Mouse (Mus musculus): ENCODE measurements around the gene Tex11. TPM values are rescaled to one million over a fixed set of nuclear protein-coding genes. Genes with fewer than 3 reads are reported as not detected.

Tex11 gene
- total and polyA plus RNA-seq, 3 experiments: not detected

DNA sequence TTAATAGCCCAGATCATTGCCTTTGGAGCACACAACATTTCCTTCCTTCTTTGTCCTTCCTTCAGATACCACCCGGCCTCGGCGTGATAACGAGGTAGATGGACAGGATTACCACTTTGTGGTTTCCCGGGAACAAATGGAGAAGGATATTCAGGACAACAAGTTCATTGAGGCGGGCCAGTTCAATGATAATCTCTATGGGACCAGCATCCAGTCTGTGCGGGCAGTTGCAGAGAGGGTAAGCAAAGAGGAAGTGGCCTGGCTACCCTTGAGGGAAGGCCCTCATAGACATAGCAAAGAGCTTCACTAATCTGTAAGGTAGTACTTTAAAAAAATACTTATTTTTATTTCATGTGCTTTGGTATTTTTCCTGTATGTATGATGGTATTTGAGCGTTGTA lies 245.3 kb downstream of the Tex11 start:
- TF ChIP-seq ETS1 (conservative IDR thresholded peaks at IDR 0.05; ENCODE audit: low read depth, low read length): no peak
- no peak overlapping the region for H3K4me3 ChIP-seq (replicated peaks in 1 of 3; ENCODE audit: low read depth in 2 of 3, low read length in 2 of 3, poor library complexity in 1 of 3)
- H3K27ac ChIP-seq (ENCODE audit: insufficient read depth, low read depth): no peak overlapping the region
- H3K36me3 ChIP-seq (replicated peaks in 1 of 2; ENCODE audit: control insufficient read depth in 1 of 2, insufficient read depth in 1 of 2, low read length in 1 of 2): peaks cover 17 to 78% of the 10 kb centered on the region in 2 experiments
- in situ Hi-C loops (cut with MboI; ENCODE audit: low pct_ligation_motif_present, low pct_unique_long_range_greater_than_20kb, low sequenced_read_pairs): no loop called here
- H3K4me2 ChIP-seq (ENCODE audit: insufficient read depth, low read depth, poor library complexity, severe bottlenecking): no peak overlapping the region
- no peak overlapping the region for H3K9ac ChIP-seq (ENCODE audit: insufficient read depth, low read depth)
- H3K79me2 ChIP-seq (replicated peaks; ENCODE audit: control insufficient read depth, extremely low read depth, insufficient read depth, poor library complexity, severe bottlenecking): no peaks in the 10 kb centered on the region
- dilution Hi-C loops (cut with MboI; ENCODE audit: extremely low pct_ligation_motif_present, extremely low pct_unique_long_range_greater_than_20kb, low sequenced_read_pairs): no loop called here
- no peak for DNase-seq (ENCODE audit: extremely low read depth)
- no peaks in the 10 kb centered on the region for H3K9me3 ChIP-seq (replicated peaks; ENCODE audit: low read length)
- H3K4me1 ChIP-seq (ENCODE audit: control insufficient read depth in 1 of 2, insufficient read depth in 2 of 2): peaks cover 4 to 7% of the 10 kb centered on the region in 2 experiments; a peak in 2 of 4 replicates
- no peaks in the 10 kb centered on the region for H3K27me3 ChIP-seq (replicated peaks)

- no peak overlapping the region for H3K4me2 ChIP-seq (ENCODE audit: insufficient read depth, low read depth, poor library complexity, severe bottlenecking)
- TF ChIP-seq UBTF (IDR thresholded peaks at IDR 0.05; ENCODE audit: low read depth, low read length) (no peak), EP300 (IDR thresholded peaks at IDR 0.05; ENCODE audit: low read length) (no peak), IRF4 (IDR thresholded peaks at IDR 0.05; ENCODE audit: low read depth, low read length) (no peak), JUND (conservative IDR thresholded peaks at IDR 0.05; ENCODE audit: low read depth, low read length) (no peak), PAX5 (IDR thresholded peaks at IDR 0.05; ENCODE audit: low read length) (no peak), ZC3H11A (IDR thresholded peaks at IDR 0.05; ENCODE audit: low read depth, low read length) (no peak), MEF2A (IDR thresholded peaks at IDR 0.05; ENCODE audit: borderline replicate concordance, low read depth, low read length) (no peak), MYC (IDR thresholded peaks at IDR 0.05; ENCODE audit: low read depth, low read length) (no peak), RAD21 (IDR thresholded peaks at IDR 0.05; ENCODE audit: low read depth, low read length) (no peak), MXI1 (IDR thresholded peaks at IDR 0.05; ENCODE audit: low read depth, low read length) (no peak), ZKSCAN1 (IDR thresholded peaks at IDR 0.05; ENCODE audit: borderline replicate concordance, low read depth, low read length) (no peak)
- no peaks in the 10 kb centered on the region for H3K9me3 ChIP-seq (replicated peaks; ENCODE audit: low read length)
- H3K4me1 ChIP-seq (ENCODE audit: control insufficient read depth in 1 of 2, insufficient read depth in 2 of 2): no peaks in the 10 kb centered on the region
- no peaks in the 10 kb centered on the region for H3K79me2 ChIP-seq (replicated peaks; ENCODE audit: control insufficient read depth, extremely low read depth, insufficient read depth, poor library complexity, severe bottlenecking)
- dilution Hi-C loops (cut with MboI; ENCODE audit: extremely low pct_ligation_motif_present, extremely low pct_unique_long_range_greater_than_20kb, low sequenced_read_pairs): no loop called here
- H3K9ac ChIP-seq (ENCODE audit: insufficient read depth, low read depth): no peak overlapping the region
- no peak overlapping the region for H3K4me3 ChIP-seq (replicated peaks in 1 of 3; ENCODE audit: low read depth in 2 of 3, low read length in 2 of 3, poor library complexity in 1 of 3)
- H3K27me3 ChIP-seq (replicated peaks): no peaks in the 10 kb centered on the region
- H3K27ac ChIP-seq (ENCODE audit: insufficient read depth, low read depth): no peak overlapping the region
- no peak for DNase-seq (ENCODE audit: extremely low read depth)
- in situ Hi-C loops (cut with MboI; ENCODE audit: low pct_ligation_motif_present, low pct_unique_long_range_greater_than_20kb, low sequenced_read_pairs): no loop called here
- peaks cover 17 to 92% of the 10 kb centered on the region in 2 experiments for H3K36me3 ChIP-seq (replicated peaks in 1 of 2; ENCODE audit: control insufficient read depth in 1 of 2, insufficient read depth in 1 of 2, low read length in 1 of 2)
These were observed 248.3 kb downstream of the Tex11 start for GRCm38 (mm10) chrX:100811129-100811528.

- H3K4me2 ChIP-seq (ENCODE audit: insufficient read depth, low read depth, poor library complexity, severe bottlenecking): no peak overlapping the region
- dilution Hi-C loops (cut with MboI; ENCODE audit: extremely low pct_ligation_motif_present, extremely low pct_unique_long_range_greater_than_20kb, low sequenced_read_pairs) (no loop called here), in situ Hi-C loops (cut with MboI; ENCODE audit: low pct_ligation_motif_present, low pct_unique_long_range_greater_than_20kb, low sequenced_read_pairs) (no loop called here)
- H3K79me2 ChIP-seq (replicated peaks; ENCODE audit: control insufficient read depth, extremely low read depth, insufficient read depth, poor library complexity, severe bottlenecking): no peaks in the 10 kb centered on the region
- H3K27me3 ChIP-seq (replicated peaks): no peaks in the 10 kb centered on the region
- H3K4me3 ChIP-seq (replicated peaks in 1 of 3; ENCODE audit: low read depth in 2 of 3, low read length in 2 of 3, poor library complexity in 1 of 3): no peak overlapping the region
- H3K9ac ChIP-seq (ENCODE audit: insufficient read depth, low read depth): no peak overlapping the region
- peaks cover 6 to 42% of the 10 kb centered on the region in 2 experiments for H3K36me3 ChIP-seq (replicated peaks in 1 of 2; ENCODE audit: control insufficient read depth in 1 of 2, insufficient read depth in 1 of 2, low read length in 1 of 2)
- no peaks in the 10 kb centered on the region for H3K9me3 ChIP-seq (replicated peaks; ENCODE audit: low read length)
- peaks cover 0 to 19% of the 10 kb centered on the region in 2 experiments; a peak in 2 of 4 replicates for H3K4me1 ChIP-seq (ENCODE audit: control insufficient read depth in 1 of 2, insufficient read depth in 2 of 2)
- no peak for DNase-seq (ENCODE audit: extremely low read depth)
- no peak for TF ChIP-seq NELFE (IDR thresholded peaks at IDR 0.05; ENCODE audit: low read depth, low read length)
- no peak for TF ChIP-seq IRF4 (IDR thresholded peaks at IDR 0.05; ENCODE audit: low read depth, low read length)
- TF ChIP-seq MAX (IDR thresholded peaks at IDR 0.05; ENCODE audit: low read length): no peak
- H3K27ac ChIP-seq (ENCODE audit: insufficient read depth, low read depth): no peak overlapping the region
These were observed 257.4 kb downstream of the Tex11 start for GRCm38 (mm10) chrX:100802034-100802433.
